Mouse (Mus musculus): Measurements from ENCODE around the gene Trim65.

DNA sequence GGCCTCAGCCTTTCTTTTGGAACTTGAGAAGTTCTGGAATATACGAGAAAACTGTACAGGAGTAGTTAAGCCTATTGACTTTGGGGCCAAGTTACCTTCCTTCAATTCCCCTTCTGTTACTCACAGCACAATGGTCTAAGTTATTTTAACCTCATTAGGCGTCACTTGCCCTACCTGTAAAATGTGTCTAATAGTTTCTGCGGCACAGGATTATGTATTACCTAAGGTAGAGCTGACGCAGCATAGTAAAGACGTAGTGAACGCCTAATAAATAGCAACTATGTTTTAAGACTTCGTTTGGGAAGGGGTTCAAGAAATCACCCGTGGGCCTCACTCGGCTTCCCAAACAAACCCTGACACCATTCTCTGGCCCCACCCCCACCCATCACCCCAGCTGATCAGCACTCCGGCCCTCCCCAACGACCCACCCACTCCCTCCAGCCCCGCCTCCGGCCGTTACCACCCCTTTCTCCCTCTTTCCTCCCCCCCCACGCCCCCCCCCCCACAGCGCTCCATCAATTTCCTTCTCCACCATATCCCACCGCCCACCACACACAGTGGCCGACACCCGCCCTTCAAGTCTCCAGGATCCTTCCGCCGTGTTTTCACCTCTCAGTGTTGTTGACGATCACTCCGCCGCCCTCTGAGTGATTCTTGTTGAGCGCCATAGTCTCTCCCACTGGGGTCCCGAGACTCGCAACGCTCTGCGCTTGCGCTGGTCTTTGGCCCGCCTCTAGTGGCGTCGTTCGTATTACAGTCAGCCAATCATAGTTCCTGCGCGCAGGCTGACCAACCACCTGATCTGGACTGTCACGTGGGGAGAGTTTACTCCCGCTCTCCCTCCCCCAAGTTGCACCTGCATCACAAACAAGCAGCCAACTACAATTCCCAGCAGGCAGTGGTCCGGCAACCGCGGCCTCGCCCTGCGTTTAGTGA lies 44.4 kb downstream of the Trim65 start, which contains the start of gene Wbp2:
- TF ChIP-seq CTCF (IDR thresholded peaks at IDR 0.05; ENCODE audit: control insufficient read depth, insufficient read depth, insufficient replicate concordance, low read depth, low read length) (no peak), POLR2A (IDR thresholded peaks at IDR 0.05; ENCODE audit: control insufficient read depth, low read depth, low read length) (peak; percentile 88)

Measured in testis, adult 2 months (tissue).